ENCODE assay signal across 22 mouse cellular contexts in genomic region chr2:141073981-141074855, GRCm38 (mm10).
DNase-seq lines count a peak whose midpoint lies in the region; ATAC-seq and TF ChIP-seq lines count a peak whose summit lies in the region.
"Had no signal": no experiment of that assay in that cellular context is flagged by ENCODE, and none has a peak within 500 bp of the region (broad histone marks: within the 10 kb centered on the region; RNA-seq: fewer than 3 reads in every experiment).

No protein-coding gene starts in this region.

- no peak for ATAC-seq in midbrain, postnatal 0 days (ENCODE audit: low FRiP score)
- peak; percentile 85 for ATAC-seq in forebrain, embryonic 13.5 days
- ATAC-seq in hindbrain, embryonic 14.5 days (ENCODE audit: low FRiP score), result no peak
- no peak for ATAC-seq in megakaryocyte, adult 5-6 weeks (ENCODE audit: poor library complexity, severe bottlenecking)
- ATAC-seq in kidney, embryonic 15.5 days (replicated peaks; ENCODE audit: low FRiP score), result no peak
- ATAC-seq: lung, postnatal 0 days had no signal

- no peak for DNase-seq in midbrain, embryonic 10.5 days (ENCODE audit: low spot score)
- DNase-seq in midbrain, postnatal 0 days (ENCODE audit: low spot score), result no peak
- DNase-seq in hindbrain, embryonic 14.5 days (ENCODE audit: low spot score), result peak; percentile 46
- DNase-seq in thymus, postnatal 10 days (ENCODE audit: low spot score in 2 of 2), result no peak
- DNase-seq: adrenal gland, adult 2 months; cerebellum, adult 9-11 months; gastrocnemius, postnatal 10 days; heart, adult 11 months; heart, postnatal 14 days; kidney, adult 18-20 months; kidney, postnatal 10 days; left cerebral cortex, postnatal 4 days; liver; right cerebral cortex, postnatal 25 days; thymus, adult 2 months had no signal

- H3K27ac ChIP-seq in midbrain, embryonic 10.5 days (replicated peaks), result peak overlapping the region; percentile 65; the same call in 1 of the 2 replicates
- H3K27ac ChIP-seq in midbrain, postnatal 0 days (ENCODE audit: low read depth, low read length), result no peak overlapping the region
- H3K27ac ChIP-seq in forebrain, embryonic 13.5 days, result peak overlapping the region; percentile 35; the same call in 1 of the 2 replicates
- H3K27ac ChIP-seq in hindbrain, embryonic 14.5 days, result peak overlapping the region; percentile 66
- no peak overlapping the region for H3K27ac ChIP-seq in kidney, embryonic 15.5 days
- H3K27ac ChIP-seq: layer of hippocampus, adult 2 months; stomach, embryonic 15.5 days had no signal

- H3K4me1 ChIP-seq in midbrain, embryonic 10.5 days, result peaks cover 45% of the 10 kb centered on the region
- H3K4me1 ChIP-seq in midbrain, postnatal 0 days (ENCODE audit: insufficient read depth, low read length), result no peaks in the 10 kb centered on the region
- peaks cover 14% of the 10 kb centered on the region for H3K4me1 ChIP-seq in forebrain, embryonic 13.5 days
- H3K4me1 ChIP-seq in hindbrain, embryonic 14.5 days (replicated peaks; ENCODE audit: control insufficient read depth, insufficient read depth, low read length), result no peaks in the 10 kb centered on the region
- no peaks in the 10 kb centered on the region for H3K4me1 ChIP-seq in kidney, embryonic 15.5 days
- H3K4me1 ChIP-seq: heart, embryonic 12.5 days; stomach, embryonic 15.5 days had no signal

- TF ChIP-seq CTCF in midbrain, postnatal 0 days (IDR thresholded peaks at IDR 0.05), result no peak

- no peak overlapping the region for H3K9ac ChIP-seq in midbrain, postnatal 0 days (replicated peaks; ENCODE audit: low read length, poor library complexity, severe bottlenecking)
- no peak overlapping the region for H3K9ac ChIP-seq in forebrain, embryonic 13.5 days
- no peak overlapping the region for H3K9ac ChIP-seq in hindbrain, embryonic 14.5 days
- H3K9ac ChIP-seq in kidney, embryonic 15.5 days, result no peak overlapping the region
- H3K9ac ChIP-seq: heart, embryonic 12.5 days; stomach, embryonic 15.5 days had no signal

- H3K4me2 ChIP-seq in midbrain, postnatal 0 days (ENCODE audit: low read depth, low read length, poor library complexity, severe bottlenecking), result no peak overlapping the region
- H3K4me2 ChIP-seq in forebrain, embryonic 13.5 days, result no peak overlapping the region; the same call in 1 of the 2 replicates
- H3K4me2 ChIP-seq in hindbrain, embryonic 14.5 days (replicated peaks), result no peak overlapping the region
- H3K4me2 ChIP-seq in kidney, embryonic 15.5 days, result no peak overlapping the region
- H3K4me2 ChIP-seq: heart, embryonic 12.5 days; stomach, embryonic 15.5 days had no signal

- H3K9me3 ChIP-seq in midbrain, embryonic 10.5 days (replicated peaks), result no peaks in the 10 kb centered on the region
- no peaks in the 10 kb centered on the region for H3K9me3 ChIP-seq in midbrain, postnatal 0 days (ENCODE audit: low read length)
- no peaks in the 10 kb centered on the region for H3K9me3 ChIP-seq in forebrain, embryonic 13.5 days (replicated peaks)
- no peaks in the 10 kb centered on the region for H3K9me3 ChIP-seq in hindbrain, embryonic 14.5 days (ENCODE audit: control insufficient read depth, low read length)
- no peaks in the 10 kb centered on the region for H3K9me3 ChIP-seq in kidney, embryonic 15.5 days (replicated peaks)
- H3K9me3 ChIP-seq: heart, embryonic 12.5 days; stomach, embryonic 15.5 days had no signal

- no peaks in the 10 kb centered on the region for H3K36me3 ChIP-seq in midbrain, embryonic 10.5 days
- no peaks in the 10 kb centered on the region for H3K36me3 ChIP-seq in midbrain, postnatal 0 days (ENCODE audit: insufficient read depth, low read length)
- no peaks in the 10 kb centered on the region for H3K36me3 ChIP-seq in forebrain, embryonic 13.5 days (ENCODE audit: poor library complexity, severe bottlenecking)
- no peaks in the 10 kb centered on the region for H3K36me3 ChIP-seq in hindbrain, embryonic 14.5 days (replicated peaks; ENCODE audit: control insufficient read depth, insufficient read depth)
- H3K36me3 ChIP-seq in kidney, embryonic 15.5 days, result no peaks in the 10 kb centered on the region
- H3K36me3 ChIP-seq: heart, embryonic 12.5 days; stomach, embryonic 15.5 days had no signal

- H3K27me3 ChIP-seq in midbrain, embryonic 10.5 days (ENCODE audit: low read depth, poor library complexity, severe bottlenecking), result no peaks in the 10 kb centered on the region; the same call in 1 of the 2 replicates
- no peaks in the 10 kb centered on the region for H3K27me3 ChIP-seq in midbrain, postnatal 0 days (ENCODE audit: insufficient read depth, low read length)
- no peaks in the 10 kb centered on the region for H3K27me3 ChIP-seq in forebrain, embryonic 13.5 days
- H3K27me3 ChIP-seq in hindbrain, embryonic 14.5 days (ENCODE audit: control insufficient read depth, insufficient read depth, low read length), result no peaks in the 10 kb centered on the region
- H3K27me3 ChIP-seq in kidney, embryonic 15.5 days, result no peaks in the 10 kb centered on the region
- H3K27me3 ChIP-seq: heart, embryonic 12.5 days; stomach, embryonic 15.5 days had no signal

- 58% methylated on average over 8 of the region's 8 CpGs for WGBS in midbrain, embryonic 10.5 days
- WGBS in midbrain, postnatal 0 days, result 33% methylated on average over 8 of the region's 8 CpGs
- WGBS in forebrain, embryonic 13.5 days, result 19% methylated on average over 8 of the region's 8 CpGs
- WGBS in hindbrain, embryonic 14.5 days, result 39% methylated on average over 8 of the region's 8 CpGs
- WGBS in kidney, embryonic 15.5 days, result 87% methylated on average over 8 of the region's 8 CpGs

- no peak overlapping the region for H3K4me3 ChIP-seq in midbrain, embryonic 10.5 days
- H3K4me3 ChIP-seq in midbrain, postnatal 0 days (ENCODE audit: low read depth, low read length), result no peak overlapping the region
- no peak overlapping the region for H3K4me3 ChIP-seq in forebrain, embryonic 13.5 days
- no peak overlapping the region for H3K4me3 ChIP-seq in hindbrain, embryonic 14.5 days (replicated peaks; ENCODE audit: low read length)
- H3K4me3 ChIP-seq in kidney, embryonic 15.5 days (replicated peaks), result no peak overlapping the region
- H3K4me3 ChIP-seq: heart, embryonic 12.5 days; layer of hippocampus, adult 2 months; stomach, embryonic 15.5 days had no signal

Comparison
In these comparisons a context has a peak if more than half of its experiments do, and no peak if none do; other contexts are left out.
1. H3K27ac ChIP-seq: peak in midbrain, embryonic 10.5 days (single experiment), forebrain, embryonic 13.5 days (single experiment) and hindbrain, embryonic 14.5 days (single experiment); none in midbrain, postnatal 0 days (single experiment) and kidney, embryonic 15.5 days (single experiment).